Mouse (Mus musculus) heart, embryonic 10.5 days (tissue): ENCODE data around the gene Vamp9. TPM values are rescaled to one million over a fixed set of nuclear protein-coding genes. Genes with fewer than 3 reads are reported as not detected.
A peak's percentile ranks its signal among the peaks of the same experiment; 100 is the strongest.

Experiments
- DNase-seq: peaks from one replicate; pipeline ENCODE4 v3.0.0-alpha.2; 2017; ENCODE audit warnings: low spot score
- H3K27ac ChIP-seq: fragments of 300-500 bp; sonication (generic); 2 replicates; pipeline ENCODE4 v1.5.1; 2016; ENCODE audit warnings: mild to moderate bottlenecking
- H3K27me3 ChIP-seq: fragments of 300-500 bp; sonication (generic); 2 replicates; pipeline ENCODE4 v1.6.1; 2016; ENCODE audit warnings: mild to moderate bottlenecking; ENCODE audit not compliant: poor library complexity, insufficient read depth, severe bottlenecking
- H3K36me3 ChIP-seq: fragments of 300-500 bp; sonication (generic); 2 replicates; pipeline ENCODE4 v1.6.1; 2016; ENCODE audit warnings: mild to moderate bottlenecking, moderate library complexity
- H3K4me1 ChIP-seq: fragments of 300-500 bp; sonication (generic); 2 replicates; pipeline ENCODE4 v1.6.1; 2016; ENCODE audit warnings: mild to moderate bottlenecking
- H3K4me3 ChIP-seq: fragments of 300-500 bp; sonication (generic); 2 replicates; pipeline ENCODE4 v1.5.1; 2016; ENCODE audit warnings: mild to moderate bottlenecking, moderate library complexity
- H3K9me3 ChIP-seq: fragments of 300-500 bp; sonication (generic); 2 replicates; pipeline ENCODE4 v1.6.1; 2016; ENCODE audit warnings: mild to moderate bottlenecking, moderate library complexity
- WGBS: fragments of 180-500 bp; shearing (Covaris S2); methylation state at CpG from one replicate; pipeline ENCODE4 v1.1.7; 2016; 5-methylcytosine and 5-hydroxymethylcytosine counted together
- polyA plus RNA-seq: library from polyadenylated mRNA; unstranded; fragments of >200 nt; fragmentation: Nextera tagmentation; extraction: Ambion mirVana; gene quantifications from 2 replicates; pipeline ENCODE4 v1.2.1, GENCODE M21; 2016

The Vamp9 gene
- polyA plus RNA-seq, 1 experiment from 2014 or later, result 0.35 TPM

- Histone ChIP-seq H3K9me3 (no peaks in the 10 kb centered on the region; the same call in 1 of the 2 replicates), H3K36me3 (no peaks in the 10 kb centered on the region), H3K4me3 (no peak overlapping the region), H3K4me1 (peaks cover 15% of the 10 kb centered on the region), H3K27me3 (no peaks in the 10 kb centered on the region), H3K27ac (no peak overlapping the region)
- WGBS, result 78% methylated on average over 7 of the region's 7 CpGs
- no peak for DNase-seq
Measured at GRCm38 (mm10) chr5:100000048-100000447, 94.0 kb downstream of the Vamp9 start.

GRCm38 (mm10) chr5:100000500-100000899 is 94.4 kb downstream of the Vamp9 start:
- WGBS, result 44% methylated on average over 6 of the region's 8 CpGs
- Histone ChIP-seq H3K4me3 (no peak overlapping the region), H3K4me1 (peaks cover 18% of the 10 kb centered on the region), H3K27ac (peak overlapping the region; percentile 3; the same call in 1 of the 2 replicates), H3K36me3 (no peaks in the 10 kb centered on the region), H3K27me3 (no peaks in the 10 kb centered on the region), H3K9me3 (no peaks in the 10 kb centered on the region; the same call in 1 of the 2 replicates)
- DNase-seq, result no peak

Other genes starting within 250 kb of the Vamp9 start
- gene Rasgef1b, start 177.2 kb upstream of the Vamp9 start, polyA plus RNA-seq, result 20.6 and 31.1 TPM in 2 replicates
- gene Hnrnpd, start 72.7 kb downstream of the Vamp9 start, polyA plus RNA-seq, result 139 and 334 TPM in 2 replicates
- gene 4930524J08Rik, start 72.8 kb downstream of the Vamp9 start, polyA plus RNA-seq, result 1.1 and 1.3 TPM in 2 replicates
- 116 and 157 TPM in 2 replicates for gene Hnrnpdl, start 133.4 kb downstream of the Vamp9 start, polyA plus RNA-seq
- gene Enoph1, start 133.7 kb downstream of the Vamp9 start, polyA plus RNA-seq, result 34.1 and 46.5 TPM in 2 replicates